Mouse (Mus musculus): ENCODE measurements around the gene Zbtb20. TPM values are rescaled to one million over a fixed set of nuclear protein-coding genes. Genes with fewer than 3 reads are reported as not detected.

Gene Zbtb20
- polyA plus RNA-seq, 1 experiment from 2014 or later: 18.4 TPM

DNA sequence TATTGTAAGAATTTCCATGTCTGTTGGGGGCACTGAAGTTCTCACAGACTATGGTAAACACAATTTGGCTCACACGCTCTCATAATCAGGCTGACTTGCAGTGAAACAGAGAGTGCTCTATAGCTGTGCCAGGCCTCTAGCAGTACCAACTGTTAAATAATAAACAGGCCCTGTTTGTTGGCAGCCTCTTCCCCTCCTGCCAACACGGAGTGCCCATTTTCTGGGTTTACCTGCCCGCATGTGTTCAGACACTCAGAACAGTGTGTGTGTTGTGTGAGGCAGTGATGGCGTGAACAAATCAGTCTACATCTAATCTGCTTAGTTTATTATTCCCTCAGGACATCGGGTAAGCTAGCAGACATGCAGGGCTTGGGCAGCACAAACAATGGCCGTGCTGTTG is 254.9 kb downstream of the Zbtb20 start:
- Histone ChIP-seq H3K27me3 (replicated peaks; ENCODE audit: control insufficient read depth, insufficient read depth, low read length) (no peaks in the 10 kb centered on the region), H3K4me1 (ENCODE audit: control insufficient read depth, insufficient read depth, low read length) (no peaks in the 10 kb centered on the region), H3K27ac (ENCODE audit: low read length) (no peak overlapping the region), H3K9me3 (ENCODE audit: control insufficient read depth, low read length) (no peaks in the 10 kb centered on the region), H3K4me2 (ENCODE audit: low read depth, low read length) (no peak overlapping the region), H3K4me3 (ENCODE audit: low read length) (no peak overlapping the region), H3K36me3 (ENCODE audit: control insufficient read depth, insufficient read depth, low read length) (no peaks in the 10 kb centered on the region), H3K9ac (ENCODE audit: low read depth, low read length) (no peak overlapping the region)
- ATAC-seq: 0 out of 2 replicates have a peak, but pooled peaks have one; percentile 48
- WGBS: 59% methylated on average over 6 of the region's 6 CpGs

GRCm38 (mm10) chr16:43131077-43131476 is 255.4 kb downstream of the Zbtb20 start:
- Histone ChIP-seq H3K27me3 (replicated peaks; ENCODE audit: control insufficient read depth, insufficient read depth, low read length) (no peaks in the 10 kb centered on the region), H3K36me3 (ENCODE audit: control insufficient read depth, insufficient read depth, low read length) (no peaks in the 10 kb centered on the region), H3K4me1 (ENCODE audit: control insufficient read depth, insufficient read depth, low read length) (no peaks in the 10 kb centered on the region), H3K9ac (ENCODE audit: low read depth, low read length) (no peak overlapping the region), H3K27ac (ENCODE audit: low read length) (no peak overlapping the region), H3K9me3 (ENCODE audit: control insufficient read depth, low read length) (no peaks in the 10 kb centered on the region), H3K4me2 (ENCODE audit: low read depth, low read length) (no peak overlapping the region), H3K4me3 (ENCODE audit: low read length) (no peak overlapping the region)
- peak; percentile 82 for ATAC-seq

DNA sequence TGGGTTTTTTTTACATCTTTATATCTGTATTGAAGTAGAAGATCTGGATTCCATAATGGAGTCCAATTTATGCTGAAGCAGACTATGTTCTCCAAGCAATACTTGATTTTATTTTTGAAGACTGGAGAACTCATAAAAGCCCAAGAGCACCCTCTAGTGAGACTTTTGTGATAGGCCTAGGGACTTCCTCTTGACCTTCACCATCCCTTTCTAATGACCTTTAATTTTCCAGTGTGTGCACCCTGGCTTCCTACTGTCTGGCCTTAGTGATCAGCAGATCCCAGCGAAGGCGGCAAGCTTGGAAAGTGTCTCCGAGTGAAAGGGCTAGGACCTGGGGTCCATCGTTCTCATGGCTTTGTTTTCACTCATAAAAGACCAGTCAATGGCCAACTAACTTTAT is 292.8 kb downstream of the Zbtb20 start:
- no peak overlapping the region for H3K4me3 ChIP-seq (ENCODE audit: low read length)
- H3K27ac ChIP-seq (ENCODE audit: low read length): no peak overlapping the region
- no peaks in the 10 kb centered on the region for H3K4me1 ChIP-seq (ENCODE audit: control insufficient read depth, insufficient read depth, low read length)
- H3K9ac ChIP-seq (ENCODE audit: low read depth, low read length): no peak overlapping the region
- H3K27me3 ChIP-seq (replicated peaks; ENCODE audit: control insufficient read depth, insufficient read depth, low read length): no peaks in the 10 kb centered on the region
- no peak overlapping the region for H3K4me2 ChIP-seq (ENCODE audit: low read depth, low read length)
- no peaks in the 10 kb centered on the region for H3K9me3 ChIP-seq (ENCODE audit: control insufficient read depth, low read length)
- no peaks in the 10 kb centered on the region for H3K36me3 ChIP-seq (ENCODE audit: control insufficient read depth, insufficient read depth, low read length)
- 79% methylated on average over 4 of the region's 4 CpGs for WGBS
- ATAC-seq: peak; percentile 62; the same call in 1 of the 2 replicates

DNA sequence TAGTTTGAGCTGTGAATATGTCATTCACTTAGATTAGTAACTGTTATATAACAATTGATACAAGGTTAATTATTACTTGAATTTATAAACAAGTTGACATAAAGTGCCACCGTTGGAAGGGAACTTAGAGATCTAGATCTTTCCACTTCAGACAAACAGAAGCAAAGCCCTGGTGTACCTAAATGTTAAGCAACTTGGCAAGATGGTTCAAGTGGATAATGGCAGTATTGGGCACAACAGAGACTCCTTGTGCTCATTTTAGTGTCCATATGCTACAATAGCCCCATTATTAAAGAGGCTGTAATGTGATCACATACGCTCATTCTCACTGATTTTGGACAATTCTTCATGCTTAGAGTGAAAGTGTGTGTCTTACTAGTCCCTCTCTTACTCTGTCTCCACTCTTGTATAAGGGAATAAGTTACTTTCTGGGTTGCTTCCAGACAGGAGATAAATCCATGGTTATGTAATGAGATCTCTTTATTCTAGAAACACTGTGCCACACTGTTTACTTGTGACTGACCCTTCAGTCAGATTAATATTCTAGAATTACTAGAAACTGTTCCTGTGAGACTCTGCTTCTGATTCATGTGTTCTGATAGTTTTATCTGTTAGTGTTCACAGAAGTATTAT is 293.7 kb downstream of the Zbtb20 start:
- H3K27me3 ChIP-seq (replicated peaks; ENCODE audit: control insufficient read depth, insufficient read depth, low read length): no peaks in the 10 kb centered on the region
- no peak overlapping the region for H3K27ac ChIP-seq (ENCODE audit: low read length)
- 84% methylated on average over 2 of the region's 2 CpGs for WGBS
- no peak overlapping the region for H3K4me2 ChIP-seq (ENCODE audit: low read depth, low read length)
- no peak overlapping the region for H3K4me3 ChIP-seq (ENCODE audit: low read length)
- no peaks in the 10 kb centered on the region for H3K9me3 ChIP-seq (ENCODE audit: control insufficient read depth, low read length)
- no peak overlapping the region for H3K9ac ChIP-seq (ENCODE audit: low read depth, low read length)
- H3K4me1 ChIP-seq (ENCODE audit: control insufficient read depth, insufficient read depth, low read length): no peaks in the 10 kb centered on the region
- no peak for ATAC-seq
- H3K36me3 ChIP-seq (ENCODE audit: control insufficient read depth, insufficient read depth, low read length): no peaks in the 10 kb centered on the region

DNA sequence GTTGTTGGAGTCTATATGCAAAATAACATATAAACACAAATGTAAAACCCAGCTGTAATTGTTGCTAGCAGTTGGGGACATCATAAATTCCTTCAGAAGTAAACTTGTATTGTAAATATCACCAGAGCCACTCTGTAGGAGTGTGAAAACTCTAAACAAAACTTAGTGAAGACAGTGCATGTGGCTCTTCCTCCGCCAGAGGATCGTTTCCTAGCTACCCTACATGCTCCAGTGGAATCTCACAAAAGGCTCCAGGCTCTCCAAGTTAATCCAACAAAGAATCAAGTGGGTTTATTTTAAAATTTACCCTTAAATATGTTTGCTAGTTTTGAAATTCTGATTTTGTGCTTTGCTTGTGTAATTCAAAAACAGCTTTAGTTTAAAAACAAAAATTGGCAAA is 296.5 kb downstream of the Zbtb20 start:
- H3K27ac ChIP-seq (ENCODE audit: low read length): no peak overlapping the region
- no peak overlapping the region for H3K4me2 ChIP-seq (ENCODE audit: low read depth, low read length)
- no peaks in the 10 kb centered on the region for H3K9me3 ChIP-seq (ENCODE audit: control insufficient read depth, low read length)
- H3K36me3 ChIP-seq (ENCODE audit: control insufficient read depth, insufficient read depth, low read length): no peaks in the 10 kb centered on the region
- ATAC-seq: no peak
- WGBS: 42% methylated on average over 2 of the region's 2 CpGs
- H3K27me3 ChIP-seq (replicated peaks; ENCODE audit: control insufficient read depth, insufficient read depth, low read length): no peaks in the 10 kb centered on the region
- no peak overlapping the region for H3K9ac ChIP-seq (ENCODE audit: low read depth, low read length)
- H3K4me3 ChIP-seq (ENCODE audit: low read length): no peak overlapping the region
- H3K4me1 ChIP-seq (ENCODE audit: control insufficient read depth, insufficient read depth, low read length): no peaks in the 10 kb centered on the region

- ATAC-seq: no peak
- H3K4me2 ChIP-seq (ENCODE audit: low read depth, low read length): no peak overlapping the region
- H3K36me3 ChIP-seq (ENCODE audit: control insufficient read depth, insufficient read depth, low read length): no peaks in the 10 kb centered on the region
- H3K4me1 ChIP-seq (ENCODE audit: control insufficient read depth, insufficient read depth, low read length): no peaks in the 10 kb centered on the region
- 85% methylated on average over 1 of the region's 1 CpGs for WGBS
- no peak overlapping the region for H3K27ac ChIP-seq (ENCODE audit: low read length)
- H3K27me3 ChIP-seq (replicated peaks; ENCODE audit: control insufficient read depth, insufficient read depth, low read length): no peaks in the 10 kb centered on the region
- no peaks in the 10 kb centered on the region for H3K9me3 ChIP-seq (ENCODE audit: control insufficient read depth, low read length)
- H3K4me3 ChIP-seq (ENCODE audit: low read length): no peak overlapping the region
- no peak overlapping the region for H3K9ac ChIP-seq (ENCODE audit: low read depth, low read length)
Observed at GRCm38 (mm10) chr16:43172912-43173311, 297.2 kb downstream of the Zbtb20 start.

DNA sequence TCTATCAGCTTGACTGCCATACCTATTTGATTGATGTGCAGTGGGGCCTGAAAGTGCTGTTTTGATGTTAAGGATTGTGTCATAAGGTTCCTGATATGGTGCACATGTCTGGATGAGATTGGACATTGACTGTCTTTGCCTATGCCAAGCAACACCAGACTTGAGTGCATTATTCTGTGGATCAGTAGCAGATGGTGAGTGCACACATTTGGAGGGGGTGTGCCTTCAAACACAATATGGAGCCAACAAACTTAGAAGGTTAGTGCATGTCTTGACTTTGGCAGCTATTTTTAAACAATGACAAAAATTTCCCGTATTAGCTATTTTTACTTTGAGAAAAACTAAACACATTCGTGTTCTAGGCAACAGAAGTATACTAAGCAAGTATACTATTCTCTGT is 299.1 kb downstream of the Zbtb20 start:
- WGBS: 82% methylated on average over 2 of the region's 2 CpGs
- H3K4me3 ChIP-seq (ENCODE audit: low read length): no peak overlapping the region
- no peak overlapping the region for H3K27ac ChIP-seq (ENCODE audit: low read length)
- H3K4me1 ChIP-seq (ENCODE audit: control insufficient read depth, insufficient read depth, low read length): no peaks in the 10 kb centered on the region
- H3K9me3 ChIP-seq (ENCODE audit: control insufficient read depth, low read length): no peaks in the 10 kb centered on the region
- no peaks in the 10 kb centered on the region for H3K36me3 ChIP-seq (ENCODE audit: control insufficient read depth, insufficient read depth, low read length)
- no peak for ATAC-seq
- H3K9ac ChIP-seq (ENCODE audit: low read depth, low read length): no peak overlapping the region
- no peaks in the 10 kb centered on the region for H3K27me3 ChIP-seq (replicated peaks; ENCODE audit: control insufficient read depth, insufficient read depth, low read length)
- no peak overlapping the region for H3K4me2 ChIP-seq (ENCODE audit: low read depth, low read length)

DNA sequence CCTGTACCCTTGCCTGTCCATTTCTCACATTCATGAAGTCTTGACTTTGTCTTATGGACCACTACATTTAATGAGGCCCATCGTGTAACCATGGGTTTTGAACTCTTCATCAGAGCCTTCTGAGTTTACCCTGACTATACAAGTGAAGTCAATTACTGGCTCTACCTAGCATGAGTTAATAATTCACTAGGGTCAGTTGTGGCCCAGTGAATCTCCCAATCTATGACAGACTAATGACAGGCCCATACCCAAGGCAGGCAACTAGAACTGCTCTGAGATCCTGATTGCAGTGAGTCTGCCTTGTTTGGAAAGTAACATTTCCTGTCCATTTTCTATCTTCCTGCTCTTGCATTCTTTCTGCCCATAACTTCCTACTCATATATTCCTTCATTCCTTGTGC is 305.4 kb downstream of the Zbtb20 start:
- WGBS: 66% methylated on average over 1 of the region's 1 CpGs
- no peak for ATAC-seq
- H3K4me2 ChIP-seq (ENCODE audit: low read depth, low read length): no peak overlapping the region
- H3K27ac ChIP-seq (ENCODE audit: low read length): no peak overlapping the region
- H3K9ac ChIP-seq (ENCODE audit: low read depth, low read length): no peak overlapping the region
- H3K4me3 ChIP-seq (ENCODE audit: low read length): no peak overlapping the region
- H3K36me3 ChIP-seq (ENCODE audit: control insufficient read depth, insufficient read depth, low read length): no peaks in the 10 kb centered on the region
- H3K4me1 ChIP-seq (ENCODE audit: control insufficient read depth, insufficient read depth, low read length): no peaks in the 10 kb centered on the region
- H3K9me3 ChIP-seq (ENCODE audit: control insufficient read depth, low read length): no peaks in the 10 kb centered on the region
- H3K27me3 ChIP-seq (replicated peaks; ENCODE audit: control insufficient read depth, insufficient read depth, low read length): no peaks in the 10 kb centered on the region

DNA sequence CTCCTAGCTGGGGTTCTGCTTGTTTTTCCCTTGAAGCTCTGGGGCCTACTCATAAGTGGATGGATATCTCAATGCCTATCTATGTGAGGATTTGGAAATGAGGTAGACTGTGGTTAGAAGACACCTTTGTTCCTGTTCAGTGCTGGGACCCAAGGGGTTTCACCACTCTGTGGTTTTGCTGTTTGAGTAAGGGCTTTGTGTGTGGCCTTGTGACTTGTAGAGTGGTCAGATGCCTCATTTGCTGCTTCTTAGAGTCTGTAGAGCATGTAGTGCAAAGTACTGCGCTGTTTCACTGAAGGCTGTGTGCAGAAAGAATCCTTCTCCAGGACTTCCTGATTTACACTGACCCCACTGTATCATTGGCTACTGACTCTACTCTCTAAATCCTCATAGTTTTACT is 314.7 kb downstream of the Zbtb20 start:
- no peak for ATAC-seq
- no peaks in the 10 kb centered on the region for H3K9me3 ChIP-seq (ENCODE audit: control insufficient read depth, low read length)
- no peaks in the 10 kb centered on the region for H3K4me1 ChIP-seq (ENCODE audit: control insufficient read depth, insufficient read depth, low read length)
- no peak overlapping the region for H3K9ac ChIP-seq (ENCODE audit: low read depth, low read length)
- no peak overlapping the region for H3K27ac ChIP-seq (ENCODE audit: low read length)
- 88% methylated on average over 1 of the region's 1 CpGs for WGBS
- no peaks in the 10 kb centered on the region for H3K36me3 ChIP-seq (ENCODE audit: control insufficient read depth, insufficient read depth, low read length)
- H3K4me3 ChIP-seq (ENCODE audit: low read length): no peak overlapping the region
- no peak overlapping the region for H3K4me2 ChIP-seq (ENCODE audit: low read depth, low read length)
- H3K27me3 ChIP-seq (replicated peaks; ENCODE audit: control insufficient read depth, insufficient read depth, low read length): no peaks in the 10 kb centered on the region

All from intestine, embryonic 16.5 days (tissue).